Mouse (Mus musculus): ENCODE results near the gene Gm19345. TPM values are rescaled to one million over a fixed set of nuclear protein-coding genes. Genes with fewer than 3 reads are reported as not detected.

The Gm19345 gene
- total RNA-seq, 2 experiments from 2014 or later = not detected

DNA sequence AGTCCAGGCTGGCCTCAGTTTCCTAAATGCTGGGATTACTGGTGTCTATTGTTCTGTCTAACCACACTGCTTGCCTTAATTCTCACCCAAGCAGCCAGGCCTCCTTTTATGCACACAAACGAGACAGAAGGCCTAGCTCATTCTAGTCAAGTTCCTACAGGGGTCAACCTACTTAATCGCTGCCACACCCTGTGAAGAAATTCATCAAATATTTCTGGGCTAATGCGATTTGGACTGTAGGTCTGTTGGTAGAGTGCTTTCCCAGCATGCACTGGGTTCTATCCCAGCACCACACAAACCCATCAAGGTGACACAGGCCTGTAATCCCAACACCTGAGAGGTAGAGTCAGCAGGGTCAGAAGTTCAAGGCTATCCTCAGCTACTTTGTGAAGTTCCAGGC lies 22.1 kb upstream of the Gm19345 start:
- DNase-seq = no peak

- peak; percentile 90 for DNase-seq
These were observed 21.1 kb upstream of the Gm19345 start for GRCm38 (mm10) chr7:19830682-19831156.

- peak; percentile 26 for DNase-seq
These were observed 20.0 kb upstream of the Gm19345 start for GRCm38 (mm10) chr7:19831837-19832236.

DNA sequence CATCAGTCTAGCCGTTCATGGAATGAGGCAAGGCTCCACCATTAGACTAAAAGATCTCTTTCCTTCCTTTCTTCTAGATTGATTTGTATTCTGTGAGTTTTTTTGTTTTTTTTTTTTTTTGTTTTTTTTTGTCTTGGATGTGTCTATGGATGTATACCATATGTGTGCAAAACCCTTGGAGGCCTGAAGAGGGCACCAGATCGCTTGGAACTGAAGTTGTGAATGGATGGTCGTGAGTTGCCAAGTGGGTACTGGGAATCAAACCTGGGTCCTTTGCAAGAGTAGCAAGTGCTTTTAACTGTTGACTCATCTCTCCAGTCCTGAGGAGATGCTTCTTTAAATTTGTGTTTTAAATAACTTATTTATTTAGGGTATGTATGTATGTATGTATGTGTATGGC lies 17.7 kb upstream of the Gm19345 start:
- no peak for DNase-seq

DNA sequence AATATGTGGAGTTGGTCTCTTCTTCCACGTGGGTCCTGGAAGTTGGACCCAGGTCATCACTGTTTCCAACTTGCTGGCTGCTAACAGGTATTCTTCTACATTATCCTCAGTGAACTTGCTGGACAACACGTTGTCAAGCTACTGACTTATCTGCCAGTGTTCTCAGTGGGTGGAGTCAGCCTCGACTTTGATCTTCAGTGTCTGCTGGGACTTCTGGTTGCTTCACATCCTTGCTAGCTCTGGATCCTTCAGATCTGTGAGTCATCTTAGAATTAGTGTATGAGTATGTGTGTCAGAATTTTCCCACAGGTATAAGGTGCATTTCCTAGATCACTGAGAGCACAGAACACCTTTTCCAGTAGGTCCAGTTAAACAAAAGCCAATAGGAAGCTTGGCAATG lies 15.0 kb upstream of the Gm19345 start:
- DNase-seq = no peak

DNA sequence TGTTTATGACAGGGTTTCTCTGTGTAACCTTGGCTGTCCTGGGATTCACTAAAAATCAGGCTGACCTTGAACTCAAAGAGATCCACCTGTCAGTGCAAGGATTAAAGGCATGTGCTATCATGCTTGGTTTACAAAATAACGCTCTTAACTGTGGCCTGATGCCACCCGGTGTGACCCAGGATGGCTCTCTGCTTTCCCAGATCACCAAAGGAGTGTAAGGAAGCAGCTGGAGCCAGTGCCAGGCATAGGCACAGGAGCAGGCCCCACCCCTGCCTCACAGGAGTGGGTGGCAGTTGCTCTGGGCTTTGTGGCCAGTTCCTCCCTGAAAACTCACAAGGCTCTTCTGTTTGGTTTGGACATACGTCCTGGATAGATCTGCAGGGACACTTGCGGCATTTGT lies 11.4 kb upstream of the Gm19345 start:
- DNase-seq = no peak

GRCm38 (mm10) chr7:19840936-19841335 lies 10.9 kb upstream of the Gm19345 start:
- no peak for DNase-seq

DNA sequence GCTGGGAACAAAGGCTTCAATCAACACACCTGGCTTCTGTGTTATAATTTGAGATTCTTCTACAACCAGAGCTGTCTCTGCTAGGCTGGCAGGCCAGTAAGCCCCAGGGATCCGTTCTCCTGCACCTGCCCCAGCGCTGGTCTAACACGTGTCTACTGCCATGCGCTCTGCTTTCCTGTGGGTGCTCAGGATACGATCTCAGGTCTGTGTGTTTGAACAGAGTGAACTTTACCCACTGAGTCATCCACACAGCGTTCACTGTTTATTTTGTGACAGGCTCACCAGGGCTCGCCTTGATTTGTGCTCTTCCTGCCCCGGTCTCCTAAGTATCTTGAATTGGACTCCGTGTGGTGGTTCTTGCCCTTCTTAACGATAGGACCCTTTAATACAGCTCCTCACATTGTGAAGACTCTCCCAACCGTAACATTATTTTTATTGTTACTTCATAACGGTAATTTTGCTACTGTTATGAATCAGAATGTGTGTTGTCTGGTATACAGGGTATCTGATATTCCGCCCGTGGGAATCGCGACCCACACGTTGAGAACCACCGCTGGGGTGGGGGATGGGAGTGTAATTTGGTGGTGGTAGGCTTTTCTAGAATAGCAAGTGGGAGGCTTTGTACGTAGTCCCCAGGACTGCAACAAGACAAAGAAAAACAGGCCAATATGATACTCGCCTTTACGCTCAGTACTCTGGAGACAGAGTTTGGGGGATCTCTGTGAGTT lies 10.0 kb upstream of the Gm19345 start:
- no peak for DNase-seq

- no peak for DNase-seq
These were observed 8.8 kb upstream of the Gm19345 start for GRCm38 (mm10) chr7:19842885-19843504.

DNA sequence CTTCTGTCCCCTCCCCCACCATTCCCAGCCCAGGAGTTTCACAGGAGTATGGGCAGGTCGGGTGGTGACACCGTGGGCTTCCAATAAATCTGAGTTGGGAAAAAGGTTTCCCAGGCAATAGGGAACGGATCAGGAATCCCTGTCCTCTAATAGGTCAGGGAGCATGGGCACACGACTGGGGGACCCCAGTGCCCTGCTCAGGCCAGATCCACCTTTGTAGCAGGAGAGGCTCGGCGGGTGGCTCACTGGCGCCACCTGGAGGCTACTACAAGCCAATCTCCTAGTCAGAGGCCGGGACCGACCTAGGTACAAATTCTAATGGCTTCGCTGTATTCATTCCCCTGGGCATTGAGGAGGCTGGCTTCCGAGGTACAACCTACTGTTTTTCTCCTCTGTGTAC lies 8.2 kb upstream of the Gm19345 start:
- DNase-seq = peak; percentile 85

DNA sequence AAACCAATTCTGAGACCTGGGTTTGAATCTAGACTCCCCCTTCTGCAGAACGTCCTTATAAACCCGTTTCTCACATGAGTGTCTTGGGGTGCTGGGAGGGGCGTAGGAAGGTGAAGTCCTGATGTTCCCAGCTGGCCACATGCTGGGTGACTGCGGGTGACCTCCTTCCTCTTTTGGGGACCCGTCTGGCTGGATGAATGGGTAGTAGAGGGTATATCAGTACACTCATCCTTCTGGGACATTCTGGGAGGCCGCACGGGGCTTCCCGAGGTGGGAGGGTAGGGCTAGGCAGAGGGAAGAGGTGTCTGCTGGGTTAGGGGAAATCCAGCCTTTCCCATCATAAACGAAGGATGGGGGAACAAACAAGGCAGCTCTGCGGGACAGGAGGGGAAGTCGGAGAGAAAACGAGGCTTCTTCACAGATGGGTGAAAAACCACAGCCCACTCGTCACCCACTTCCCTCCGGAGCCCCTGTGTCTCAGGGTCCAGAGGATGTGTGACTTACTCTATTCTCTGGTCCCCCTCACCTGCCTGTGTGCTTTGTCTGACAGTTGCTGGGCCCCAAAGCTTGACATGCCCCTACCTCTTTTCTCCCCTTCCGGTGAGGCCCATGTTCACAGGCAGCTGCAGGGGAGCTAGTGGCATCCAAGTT lies 7.2 kb upstream of the Gm19345 start:
- DNase-seq = no peak

GRCm38 (mm10) chr7:19853526-19853925 lies 1.7 kb downstream of the Gm19345 start:
- DNase-seq = no peak

DNA sequence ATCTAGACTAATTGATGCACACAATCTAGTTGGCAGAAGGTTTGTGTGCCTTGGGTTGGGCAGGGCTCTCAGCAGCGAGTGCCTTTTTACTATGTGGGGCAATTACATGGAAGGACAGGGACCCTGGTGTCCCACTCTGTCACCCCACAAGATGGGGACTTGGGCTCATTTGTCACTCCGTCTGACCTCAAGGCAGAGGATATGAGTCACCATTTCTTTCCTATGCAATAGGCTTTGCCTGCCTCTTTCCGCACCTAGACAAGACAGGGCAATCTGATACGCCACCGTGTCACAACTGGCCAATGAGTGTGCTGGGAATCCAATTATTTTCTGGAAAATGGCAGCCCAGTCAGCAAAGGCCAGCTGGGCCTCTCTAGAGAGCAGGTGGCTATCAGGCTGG lies 3.9 kb downstream of the Gm19345 start:
- DNase-seq = no peak

DNA sequence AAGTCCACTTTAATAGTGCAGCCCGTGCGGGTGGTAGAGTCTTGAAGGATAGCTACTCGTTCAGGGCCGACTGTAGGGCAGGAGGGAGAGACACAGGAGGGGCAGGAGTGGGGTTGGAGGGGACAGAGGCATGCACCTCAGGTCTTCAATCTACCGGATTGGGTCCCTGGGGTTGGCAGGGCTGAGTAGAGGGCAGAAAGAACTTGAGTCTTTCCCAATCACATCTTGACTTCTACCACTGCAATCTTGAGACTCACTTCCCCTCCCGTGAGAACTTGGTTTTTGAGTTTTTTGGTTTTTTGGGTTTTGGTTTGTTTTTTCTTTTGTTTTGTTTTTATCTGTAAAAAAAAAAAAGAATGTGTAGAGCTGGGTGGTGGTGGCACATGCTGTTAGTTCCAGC lies 4.5 kb downstream of the Gm19345 start:
- no peak for DNase-seq

- DNase-seq = no peak
These were observed 7.9 kb downstream of the Gm19345 start for GRCm38 (mm10) chr7:19859740-19860139.

GRCm38 (mm10) chr7:19861199-19861598 lies 9.4 kb downstream of the Gm19345 start, which contains the start of gene Ceacam16:
Gene Ceacam16 (minus strand): TSS chr7:19861299.
- no peak for DNase-seq

- DNase-seq = peak; percentile 54
These were observed 12.4 kb downstream of the Gm19345 start for GRCm38 (mm10) chr7:19864241-19864640.

- no peak for DNase-seq
These were observed 13.6 kb downstream of the Gm19345 start for GRCm38 (mm10) chr7:19865246-19866036.

DNA sequence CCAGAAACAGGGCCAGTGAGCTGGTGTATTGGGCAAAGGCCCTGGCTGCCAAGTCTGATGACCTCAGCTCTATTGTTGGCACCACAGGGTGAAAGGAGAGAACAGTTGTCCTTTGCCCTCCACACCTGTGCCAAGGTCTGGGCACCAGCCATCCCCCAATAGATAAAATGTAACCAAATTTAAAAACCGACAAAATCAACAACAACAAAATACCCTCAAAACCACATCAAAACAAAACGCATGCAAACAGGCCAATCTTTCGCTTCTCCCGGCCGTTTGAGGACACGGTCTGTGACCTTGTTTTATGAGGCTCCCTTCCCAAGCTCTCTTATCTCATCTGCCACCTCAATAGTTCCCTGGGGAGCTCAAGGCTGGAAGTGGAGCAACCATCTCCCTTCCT lies 14.7 kb downstream of the Gm19345 start:
- DNase-seq = no peak

- DNase-seq = no peak
These were observed 16.1 kb downstream of the Gm19345 start for GRCm38 (mm10) chr7:19867751-19868399.

DNA sequence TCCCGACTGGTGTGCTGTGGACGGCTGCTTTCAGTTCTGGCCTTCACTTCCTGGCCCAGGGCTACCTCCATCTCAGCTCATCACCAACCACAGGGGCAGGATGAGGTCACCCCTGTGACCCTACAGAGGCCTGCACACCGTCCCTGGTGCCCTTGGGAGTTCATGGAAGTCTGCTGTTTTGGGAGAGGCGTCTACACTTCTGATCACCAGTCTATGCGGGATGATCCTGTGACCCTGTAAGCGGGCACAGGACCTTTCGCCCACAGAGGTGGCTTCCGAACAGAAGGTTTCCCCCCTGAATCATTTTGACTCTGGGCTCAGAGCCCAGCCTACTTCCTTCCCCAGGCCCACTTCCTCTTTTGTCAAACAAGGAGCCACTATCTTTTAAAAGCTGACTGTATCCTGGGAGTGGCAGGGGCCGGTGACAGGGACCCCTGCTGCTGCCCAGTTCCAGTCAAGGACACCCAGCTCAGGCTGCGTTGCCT lies 19.4 kb downstream of the Gm19345 start:
- DNase-seq = no peak
